Mouse (Mus musculus) heart, adult 2 months (tissue): ENCODE results near the gene Col2a1.

ENCODE experiments used
- CTCF ChIP-seq: fragments of 200-600 bp; IDR thresholded peaks from 2 replicates; pipeline ENCODE4 v1.8.1; 2022; ENCODE audit warnings: antibody characterized with exemption, mild to moderate bottlenecking, moderate library complexity
- EP300 ChIP-seq: fragments of 200-500 bp; IDR thresholded peaks from 2 replicates; pipeline ENCODE4 v1.6.1; 2011; ENCODE audit warnings: low read depth, low read length, control low read depth; ENCODE audit not compliant: insufficient read depth
- POLR2A ChIP-seq: fragments of 200-500 bp; IDR thresholded peaks from 2 replicates; pipeline ENCODE4 v1.6.1; 2011; ENCODE audit warnings: mild to moderate bottlenecking, low read depth, low read length, control low read depth; ENCODE audit not compliant: insufficient read depth

GRCm38 (mm10) chr15:97940088-97940487, 64.4 kb downstream of the Col2a1 start:
- TF ChIP-seq EP300 (no peak), POLR2A (no peak), CTCF (no peak)
